Mouse (Mus musculus) MEL-GATA-1-ER (cell line): ENCODE measurements around the gene Rybp.

Source experiments
- DNase-seq: peaks from one replicate; pipeline ENCODE4 v3.0.0-alpha.2; 2012; ENCODE audit warnings: low read depth; ENCODE audit errors: extremely low read depth

The Rybp gene

DNA sequence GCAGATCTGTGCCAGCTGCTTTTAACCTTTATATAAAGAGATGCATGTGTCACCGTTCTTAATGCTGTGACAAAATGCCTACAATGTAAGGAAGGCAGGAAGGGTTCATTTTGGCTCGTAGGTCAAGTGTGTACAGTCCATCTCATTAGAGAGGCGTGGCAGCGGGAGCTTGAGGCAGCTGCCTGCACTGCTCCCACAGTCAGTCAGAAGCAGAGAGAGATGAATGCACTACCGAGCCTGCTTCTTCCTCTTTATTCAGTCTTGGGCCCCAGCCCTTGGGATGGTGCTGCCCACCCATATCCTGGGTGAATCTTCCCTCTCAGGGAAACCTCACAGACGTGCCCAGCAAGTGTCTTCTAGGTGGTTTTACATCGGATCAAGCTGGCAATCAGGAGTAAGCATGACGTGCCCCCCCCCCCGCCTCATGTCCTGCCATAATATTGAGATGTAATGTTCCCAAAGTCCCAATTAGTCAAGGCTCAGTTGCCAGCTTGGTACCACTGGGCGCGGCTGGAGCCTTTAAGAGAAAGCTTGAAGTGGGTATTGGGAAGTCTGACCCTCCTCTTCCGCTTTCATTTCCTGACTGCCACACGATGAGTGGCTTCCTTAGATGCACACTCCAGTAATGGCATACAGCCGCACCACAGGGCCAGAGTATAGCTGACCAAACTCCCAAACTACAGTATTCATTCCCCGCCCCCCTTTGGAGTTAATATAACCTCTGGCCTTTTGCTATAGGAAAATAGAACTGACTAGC, 96.3 kb downstream of the Rybp start:
- no peak for DNase-seq

DNA sequence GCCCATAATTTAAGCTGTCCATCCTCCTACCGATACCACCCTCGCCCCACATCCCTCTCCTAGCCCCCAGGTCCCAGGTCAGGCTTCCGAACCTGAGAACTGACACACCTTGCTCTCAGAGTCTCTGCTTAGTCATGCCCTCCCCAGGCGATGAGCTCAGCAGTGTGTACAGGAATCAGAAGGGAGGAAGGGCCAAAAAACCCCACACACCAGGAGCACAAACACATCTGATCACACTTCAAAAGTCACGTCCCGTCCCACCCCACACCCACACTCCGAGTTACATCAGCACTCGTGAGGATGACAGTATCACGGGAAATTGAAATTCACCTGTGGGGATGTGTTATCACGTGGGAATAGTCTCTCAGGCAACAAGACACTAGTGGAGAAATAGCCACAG, 97.0 kb downstream of the Rybp start:
- no peak for DNase-seq

DNA sequence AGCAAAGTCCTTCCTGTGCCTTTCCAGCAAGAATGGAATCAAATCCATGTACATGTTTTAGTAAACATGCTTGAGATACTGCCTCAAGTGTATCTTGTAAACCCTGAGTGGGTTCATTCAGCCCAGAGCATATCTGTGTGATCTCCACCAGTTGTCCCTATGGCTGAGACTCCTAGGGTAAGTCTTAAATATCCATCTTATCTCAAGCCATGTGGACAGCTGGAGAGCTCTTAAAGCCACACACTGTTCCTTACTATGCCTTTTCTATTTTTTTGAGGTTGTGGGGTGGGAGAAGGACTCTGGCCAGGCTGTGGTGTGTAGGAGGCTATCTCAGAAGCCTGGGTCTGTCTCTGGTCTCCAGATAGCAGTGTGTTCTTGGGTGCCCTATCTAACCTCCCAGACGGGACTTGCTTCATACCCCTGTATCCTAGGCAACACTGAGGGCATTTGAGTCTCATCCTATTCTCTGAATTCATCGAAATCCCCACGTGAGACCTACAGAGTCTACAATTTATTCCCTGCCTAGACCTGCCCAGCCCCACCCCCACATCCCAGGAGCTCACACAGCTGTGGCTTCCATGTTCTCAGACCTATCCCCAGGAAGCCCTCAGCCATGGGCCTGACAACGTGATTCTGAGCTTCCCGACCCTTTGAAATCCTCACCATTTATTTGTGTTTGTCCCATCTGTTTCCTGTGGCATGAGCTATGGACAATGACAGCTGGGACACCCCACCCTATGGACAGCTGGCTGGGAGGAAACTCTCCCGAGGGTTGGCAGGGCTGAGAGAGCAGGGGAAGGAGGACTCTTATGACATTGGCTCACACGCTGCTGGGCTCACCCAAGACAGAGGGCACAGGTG, 98.2 kb downstream of the Rybp start:
- DNase-seq = no peak

DNA sequence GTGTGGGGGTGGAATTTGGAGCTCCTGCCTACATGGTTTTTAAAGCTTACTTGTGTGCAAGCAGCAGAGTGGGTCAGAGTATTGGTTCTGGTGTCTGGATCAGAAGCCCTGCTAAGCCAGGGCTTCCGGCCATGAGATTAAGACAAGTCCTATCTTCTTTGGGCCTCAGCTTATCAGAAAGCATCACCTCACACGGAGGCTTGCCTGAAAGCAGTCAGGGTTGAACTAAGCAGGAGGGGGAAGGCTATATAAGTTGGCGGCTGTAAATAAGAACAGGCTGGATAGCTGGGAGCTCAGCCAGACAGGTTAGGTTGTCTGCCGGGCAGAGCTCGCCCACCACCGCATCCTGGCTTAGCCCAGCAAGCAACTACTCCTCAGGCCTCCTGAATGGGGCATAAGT, 99.5 kb downstream of the Rybp start:
- no peak for DNase-seq

DNA sequence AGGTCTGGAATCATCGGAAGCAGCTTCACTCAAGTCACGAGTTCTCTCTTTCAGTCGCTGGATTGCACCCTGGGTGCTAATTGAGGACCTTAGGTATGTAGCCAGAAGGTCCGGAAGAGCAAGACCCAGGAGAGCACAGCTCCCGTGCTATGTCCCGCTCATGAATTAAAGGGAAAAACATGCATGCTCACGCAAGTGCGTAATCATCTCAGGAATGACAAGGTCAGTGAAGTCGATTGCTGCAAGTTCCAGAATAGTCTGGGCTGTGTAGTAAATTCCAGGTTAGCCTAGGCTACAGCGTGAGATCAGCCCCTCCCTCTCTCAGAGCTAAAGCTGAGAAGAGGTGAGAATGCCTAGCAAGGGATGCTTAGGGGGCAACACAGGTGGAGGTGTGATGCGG, 100.5 kb downstream of the Rybp start:
- no peak for DNase-seq

DNA sequence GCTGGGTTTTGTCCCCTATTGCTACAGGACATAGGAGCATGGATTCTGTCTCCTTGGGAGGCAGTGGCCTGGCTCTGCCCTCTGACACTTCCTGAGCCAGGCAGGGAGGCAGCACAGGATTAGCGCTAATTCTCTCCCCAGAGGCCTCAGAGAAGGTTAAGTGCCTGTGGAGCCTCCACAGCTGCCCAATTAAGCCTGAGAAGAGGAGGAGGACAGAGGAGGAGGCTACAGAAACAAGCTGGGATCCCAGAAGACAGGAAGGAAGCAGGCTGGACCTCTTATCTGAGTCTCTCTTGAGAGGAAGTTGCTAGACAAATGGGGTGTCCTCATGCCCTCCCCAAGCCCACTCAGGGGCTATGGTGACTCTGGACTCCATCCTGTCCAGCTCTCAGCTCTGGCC, 101.8 kb downstream of the Rybp start:
- DNase-seq = no peak

DNA sequence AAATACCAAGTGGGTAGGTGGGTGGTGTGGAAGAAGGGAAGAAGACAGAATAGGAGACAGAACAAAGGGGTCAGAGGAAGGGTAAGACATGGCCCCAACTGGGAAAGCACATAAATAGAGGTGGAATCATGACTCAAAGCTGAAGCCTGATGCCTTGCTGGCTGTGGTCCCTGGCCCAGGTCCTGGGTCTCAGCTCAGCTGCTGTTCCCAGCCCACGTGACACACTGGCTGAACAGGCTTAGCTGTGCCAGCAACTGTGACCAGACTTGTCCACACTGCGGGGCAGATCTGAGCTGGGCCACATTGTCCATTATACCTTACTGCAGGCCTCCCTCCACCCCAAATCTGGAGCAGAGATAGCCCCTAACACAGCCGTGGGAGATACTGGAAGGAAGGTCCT, 103.9 kb downstream of the Rybp start:
- DNase-seq = no peak

DNA sequence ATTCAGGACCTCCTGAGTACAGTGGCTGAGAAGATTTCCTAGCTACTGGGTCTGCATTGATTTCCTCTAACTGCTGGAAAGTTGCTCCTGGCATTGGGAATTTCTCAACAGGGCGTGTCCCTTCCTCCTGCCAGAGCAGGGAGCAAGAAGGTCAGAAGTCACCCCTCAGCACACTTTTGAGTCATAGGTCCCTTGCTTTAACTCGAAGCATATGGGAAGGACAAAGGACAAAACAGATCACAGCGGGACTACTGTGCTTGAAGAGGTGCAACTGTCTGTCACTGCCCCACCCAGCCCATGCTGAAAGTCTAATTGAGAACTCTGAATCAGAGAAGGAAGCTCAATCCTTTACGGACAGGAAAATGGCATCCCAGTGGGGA, 106.4 kb downstream of the Rybp start:
- no peak for DNase-seq

DNA sequence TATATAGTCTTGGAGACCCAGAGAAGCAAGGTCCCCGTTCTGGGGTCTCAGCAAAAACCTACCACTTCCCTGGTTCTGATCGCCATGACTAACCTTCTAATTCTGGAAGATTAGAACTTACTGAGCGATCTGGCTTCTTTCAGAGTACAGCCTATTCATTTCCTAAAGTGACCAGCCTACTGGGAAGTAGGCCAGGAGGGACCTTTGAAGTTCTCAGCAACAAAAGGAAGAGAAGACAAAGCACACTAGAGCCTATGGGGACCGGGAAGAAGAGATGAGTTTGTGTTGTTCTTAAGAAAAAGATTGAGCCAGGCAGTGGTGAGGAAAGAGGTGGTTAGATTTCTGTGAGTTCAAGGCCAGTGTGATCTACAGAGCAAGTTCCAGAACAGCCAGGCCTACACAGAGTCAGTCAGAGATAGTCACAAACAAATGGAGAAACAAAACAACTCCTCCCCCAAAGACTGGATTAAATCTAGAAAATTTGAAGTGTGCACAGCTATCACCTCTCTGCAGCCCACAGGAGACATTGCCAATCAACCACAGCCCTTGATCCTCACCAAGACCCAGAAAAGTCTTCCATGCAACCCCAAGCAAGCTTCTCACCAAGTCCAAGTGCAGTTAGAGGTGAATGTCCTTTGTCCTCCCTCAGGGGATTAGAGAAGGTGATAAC, 106.9 kb downstream of the Rybp start:
- DNase-seq = no peak

DNA sequence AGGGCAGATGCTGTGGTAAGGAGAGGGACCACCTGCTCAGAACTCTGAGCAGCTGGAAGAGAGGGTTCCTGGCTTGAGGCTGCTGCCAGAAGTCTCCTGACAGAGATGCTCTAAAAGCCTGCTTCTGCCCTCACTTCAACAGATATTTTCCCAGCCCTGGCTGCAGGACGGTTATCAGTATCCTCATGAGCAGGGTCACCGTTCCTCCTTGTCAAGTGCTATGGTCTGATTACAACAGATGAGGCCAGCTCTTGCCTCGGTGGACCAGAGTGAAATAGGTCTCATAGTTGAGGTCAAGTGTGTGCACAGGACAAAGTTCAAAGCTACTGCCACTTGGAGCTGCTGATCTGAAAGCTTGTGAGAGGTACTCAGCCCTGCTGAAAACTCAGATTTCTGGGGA, 108.5 kb downstream of the Rybp start:
- DNase-seq = no peak
